ENCODE assay signal across 9 mouse cellular contexts in genomic region chr12:111122332-111122852, GRCm38 (mm10). TPM values are rescaled to one million over a fixed set of nuclear protein-coding genes. Genes with fewer than 3 reads are reported as not detected.
A peak's percentile ranks its signal among the peaks of the same experiment; 100 is the strongest.
DNase-seq lines count a peak whose midpoint lies in the region; ATAC-seq and TF ChIP-seq lines count a peak whose summit lies in the region.
"Had no signal": no experiment of that assay in that cellular context is flagged by ENCODE, and none has a peak within 500 bp of the region (broad histone marks: within the 10 kb centered on the region; RNA-seq: fewer than 3 reads in every experiment).

No protein-coding gene starts in this region.

- H3K9ac ChIP-seq in liver, adult 2 months (ENCODE audit: low read depth, low read length): no peak overlapping the region
- no peak overlapping the region for H3K9ac ChIP-seq in midbrain, embryonic 14.5 days (replicated peaks; ENCODE audit: low read length)

- no peaks in the 10 kb centered on the region for H3K79me2 ChIP-seq in liver, adult 2 months (ENCODE audit: control insufficient read depth, insufficient read depth, low read length)

- H3K27ac ChIP-seq in liver, adult 2 months (replicated peaks; ENCODE audit: insufficient read depth, low read depth, low read length): no peak overlapping the region
- no peak overlapping the region for H3K27ac ChIP-seq in midbrain, embryonic 14.5 days (replicated peaks; ENCODE audit: low read depth, low read length)

- ATAC-seq in midbrain, embryonic 14.5 days (ENCODE audit: low FRiP score, low TSS enrichment): no peak

- peak; percentile 31 to 45 for DNase-seq in cerebellum, postnatal 14 days
- DNase-seq in cerebellum, postnatal 36 days: no peak
- peak; percentile 43 for DNase-seq in thymus, postnatal 0 days (ENCODE audit: low spot score)
- DNase-seq in thymus, adult 18-20 months: no peak
- peak; percentile 66 for DNase-seq in liver, adult 2 months (ENCODE audit: extremely low read depth, low read depth, low spot score)
- DNase-seq in frontal cortex, postnatal 25 days (ENCODE audit: low spot score in 2 of 2): no peak
- no peak for DNase-seq in midbrain, embryonic 14.5 days
- DNase-seq in urinary bladder, postnatal 14 days (ENCODE audit: low spot score): no peak
- DNase-seq: gastrocnemius, postnatal 25 days had no signal

- no peak for TF ChIP-seq POLR2A in liver, adult 2 months (IDR thresholded peaks at IDR 0.05; ENCODE audit: extremely low read depth, insufficient read depth, low read length)

- TF ChIP-seq CTCF in liver, adult 2 months (IDR thresholded peaks at IDR 0.05; ENCODE audit: low read depth, low read length): peak; percentile 90

- H3K36me3 ChIP-seq in liver, adult 2 months (ENCODE audit: control insufficient read depth, insufficient read depth, low read length): peaks cover 4% of the 10 kb centered on the region; the same call in 1 of the 2 replicates
- peaks cover 11% of the 10 kb centered on the region; the same call in 1 of the 2 replicates for H3K36me3 ChIP-seq in midbrain, embryonic 14.5 days (ENCODE audit: control insufficient read depth, insufficient read depth, low read length)

- H3K4me2 ChIP-seq in midbrain, embryonic 14.5 days (ENCODE audit: low read length): no peak overlapping the region

- H3K27me3 ChIP-seq in liver, adult 2 months (ENCODE audit: control insufficient read depth, insufficient read depth, low read length): no peaks in the 10 kb centered on the region
- H3K27me3 ChIP-seq in midbrain, embryonic 14.5 days (ENCODE audit: control insufficient read depth, insufficient read depth, low read length): no peaks in the 10 kb centered on the region

- H3K4me1 ChIP-seq in liver, adult 2 months (ENCODE audit: control insufficient read depth, insufficient read depth, low read length): peaks cover 4% of the 10 kb centered on the region
- H3K4me1 ChIP-seq in midbrain, embryonic 14.5 days (ENCODE audit: control insufficient read depth, insufficient read depth, low read length): peaks cover 10% of the 10 kb centered on the region

- no peaks in the 10 kb centered on the region for H3K9me3 ChIP-seq in midbrain, embryonic 14.5 days (ENCODE audit: control insufficient read depth, low read length)

- no peak overlapping the region for H3K4me3 ChIP-seq in liver, adult 2 months (ENCODE audit: insufficient read depth, low read depth, low read length)
- H3K4me3 ChIP-seq in midbrain, embryonic 14.5 days (replicated peaks; ENCODE audit: low read depth, low read length): no peak overlapping the region

RNA-seq across cellular contexts. Expression of gene Traf3, which starts 43.8 kb away (rescaled TPM):
- polyA plus RNA-seq in thymus, postnatal 0 days (2015; fragmentation: Nextera tagmentation; extraction: Ambion mirVana): 11.7 and 13.1 TPM in 2 replicates
- total RNA-seq in liver, adult 2 months (2014; rRNA removed): 2.3 and 3.0 TPM in 2 replicates
- polyA plus RNA-seq in liver, adult 2 months (2012; rRNA removed): 6.2 and 6.8 TPM in 2 replicates
- 22.0 and 28.4 TPM in 2 replicates for polyA plus RNA-seq in midbrain, embryonic 14.5 days (2014; fragmentation: Nextera tagmentation; extraction: Ambion mirVana)

Comparison
In these comparisons a context has a peak if more than half of its experiments do, and no peak if none do; other contexts are left out.
1. DNase-seq: peak in cerebellum, postnatal 14 days (2 of 2), thymus, postnatal 0 days (single experiment) and liver, adult 2 months (single experiment); none in cerebellum, postnatal 36 days (0 of 2), thymus, adult 18-20 months (0 of 2), frontal cortex, postnatal 25 days (0 of 2), midbrain, embryonic 14.5 days (single experiment) and urinary bladder, postnatal 14 days (single experiment).